8 mouse cellular contexts compared by ENCODE assay signal in genomic region chr8:4237814-4238433, GRCm38 (mm10). TPM values are rescaled to one million over a fixed set of nuclear protein-coding genes. Genes with fewer than 3 reads are reported as not detected.
A peak's percentile ranks its signal among the peaks of the same experiment; 100 is the strongest.
DNase-seq lines count a peak whose midpoint lies in the region; ATAC-seq and TF ChIP-seq lines count a peak whose summit lies in the region.

No protein-coding gene starts in this region.

- peaks cover 34% of the 10 kb centered on the region for H3K4me1 ChIP-seq in G1E (ENCODE audit: insufficient read depth, low read depth, low read length)
- H3K4me1 ChIP-seq in kidney, embryonic 15.5 days, result peaks cover 28% of the 10 kb centered on the region

- H3K4me3 ChIP-seq in G1E (ENCODE audit: low read depth, low read length) (peak overlapping the region; percentile 91), macrophage (ENCODE audit: inconsistent target) (peak overlapping the region; percentile 56)
- peak overlapping the region; percentile 84 for H3K4me3 ChIP-seq in kidney, embryonic 15.5 days (replicated peaks)

- peak overlapping the region; percentile 81 for H3K4me2 ChIP-seq in kidney, embryonic 15.5 days

- H3K36me3 ChIP-seq in G1E (replicated peaks), result peaks cover 34% of the 10 kb centered on the region
- H3K36me3 ChIP-seq in kidney, embryonic 15.5 days, result peaks cover 23% of the 10 kb centered on the region
- H3K36me3 ChIP-seq in macrophage (ENCODE audit: inconsistent target), result peaks cover 6% of the 10 kb centered on the region; the same call in 1 of the 2 replicates

- H3K27ac ChIP-seq in kidney, embryonic 15.5 days, result peak overlapping the region; percentile 96
- H3K27ac ChIP-seq in macrophage, result peak overlapping the region; percentile 87

- H3K79me2 ChIP-seq in macrophage (ENCODE audit: inconsistent target), result peaks cover 40% of the 10 kb centered on the region

- WGBS in kidney, embryonic 15.5 days, result 20% methylated on average over 15 of the region's 15 CpGs
- 24% methylated on average over 15 of the region's 15 CpGs for WGBS in macrophage (ENCODE audit: missing documents)

- ATAC-seq in G1E (ENCODE audit: extremely low read depth, insufficient number of reproducible peaks, low FRiP score, poor library complexity, severe bottlenecking), result no peak; the same call in 1 of the 2 replicates
- ATAC-seq in erythroid progenitor cell, adult 5-6 weeks (replicated peaks; ENCODE audit: low FRiP score, poor library complexity, severe bottlenecking), result peak; percentile 2
- ATAC-seq in kidney, embryonic 15.5 days (replicated peaks; ENCODE audit: low FRiP score), result 0 out of 2 replicates have a peak, but pooled peaks have one; percentile 0
- no peak for ATAC-seq in CD4-positive, CD25-positive, alpha-beta regulatory T cell, adult 4 months

- peaks cover 25% of the 10 kb centered on the region for H3K27me3 ChIP-seq in G1E (ENCODE audit: insufficient read depth, low read length)
- no peaks in the 10 kb centered on the region for H3K27me3 ChIP-seq in kidney, embryonic 15.5 days

- H3K9ac ChIP-seq in kidney, embryonic 15.5 days, result peak overlapping the region; percentile 67

- DNase-seq in A20 (ENCODE audit: low read depth, low spot score), result peak; percentile 78
- peak; percentile 32 for DNase-seq in G1E (ENCODE audit: low spot score)
- no peak for DNase-seq in Muller cell, postnatal 12 days (ENCODE audit: inconsistent ontology term)
- DNase-seq in left cerebral cortex, adult 18-20 months (ENCODE audit: low spot score in 2 of 2), result no peak

- TF ChIP-seq CTCF in G1E (IDR thresholded peaks at IDR 0.05; ENCODE audit: low read depth, low read length), result no peak

- H3K9me3 ChIP-seq in G1E (replicated peaks), result no peaks in the 10 kb centered on the region
- no peaks in the 10 kb centered on the region for H3K9me3 ChIP-seq in kidney, embryonic 15.5 days (replicated peaks)

RNA-seq across cellular contexts. Expression of gene Map2k7, which starts 0.6 kb away (rescaled TPM):
- total RNA-seq in G1E (2014; fragmentation: Nextera tagmentation) (35.3 and 42.2 TPM in 2 replicates), G1E (2017) (32.1 and 34.4 TPM in 2 replicates)
- polyA plus RNA-seq in G1E (2012) (151 and 153 TPM in 2 replicates), macrophage (2018) (21.7 to 28.2 TPM (median 26.9 TPM) in 3 replicates)
- total RNA-seq in erythroid progenitor cell, adult 5-6 weeks (2015; ENCODE audit: low replicate concordance), result 25.2 and 25.6 TPM in 2 replicates
- 16.9 and 20.3 TPM in 2 replicates for total RNA-seq in erythroid progenitor cell, adult 5-6 weeks (2017; ENCODE audit: low replicate concordance)
- polyA plus RNA-seq in kidney, embryonic 15.5 days (2015; fragmentation: Nextera tagmentation; extraction: Ambion mirVana), result 28.0 and 31.5 TPM in 2 replicates
- total RNA-seq in macrophage (2018; cell fraction: chromatin; rRNA removed), result 10 to 100 TPM; 33.7 to 90.8 (median 64.5) TPM
- total RNA-seq in macrophage (2018; cell fraction: cytosol; rRNA removed), result 10 to 100 TPM; 16.6 to 38.3 (median 30.3) TPM
- total RNA-seq in macrophage (2018; cell fraction: nucleus; rRNA removed), result 10 to 100 TPM; 35.1 to 83.5 (median 54.9) TPM
- polyA plus RNA-seq in CD4-positive, CD25-positive, alpha-beta regulatory T cell, adult 4 months (2017; shearing (Covaris generic)), result 10 to 100 TPM; 23.2 to 31.7 TPM
- total RNA-seq in left cerebral cortex, adult 18-20 months (2021), result 100 to 1,000 TPM in 1 of 2 experiments, 10 to 100 TPM in 1; 92.3 to 108 TPM

RNA-seq across cellular contexts. Expression of gene Gm49320, which starts 0.7 kb away (rescaled TPM):
- total RNA-seq in G1E (2014; fragmentation: Nextera tagmentation) (3.8 and 7.0 TPM in 2 replicates), G1E (2017) (0.23 TPM in 1 of 2 replicates, not detected in the other)
- polyA plus RNA-seq in G1E (2012) (0.24 and 2.3 TPM in 2 replicates), macrophage (2018) (0.10 to 0.22 TPM in 2 of 3 replicates, not detected in the other)
- total RNA-seq in erythroid progenitor cell, adult 5-6 weeks (2015; ENCODE audit: low replicate concordance), result 2.5 TPM in 1 of 2 replicates, not detected in the other
- total RNA-seq in erythroid progenitor cell, adult 5-6 weeks (2017; ENCODE audit: low replicate concordance), result not detected in 2 replicates
- polyA plus RNA-seq in kidney, embryonic 15.5 days (2015; fragmentation: Nextera tagmentation; extraction: Ambion mirVana), result 0.86 and 0.91 TPM in 2 replicates
- 1 to 10 TPM in 18 of 26 experiments, under 1 TPM in 3, not detected in 5; 0.69 to 4.8 (median 2.3) TPM for total RNA-seq in macrophage (2018; cell fraction: chromatin; rRNA removed)
- total RNA-seq in macrophage (2018; cell fraction: cytosol; rRNA removed), result under 1 TPM in 8 of 26 experiments, not detected in 18; 0.05 to 0.40 (median 0.15) TPM
- 1 to 10 TPM in 9 of 26 experiments, under 1 TPM in 8, not detected in 9; 0.26 to 2.6 (median 1.3) TPM for total RNA-seq in macrophage (2018; cell fraction: nucleus; rRNA removed)
- under 1 TPM in 1 of 2 experiments, not detected in 1; 0.46 TPM for polyA plus RNA-seq in CD4-positive, CD25-positive, alpha-beta regulatory T cell, adult 4 months (2017; shearing (Covaris generic))
- total RNA-seq in left cerebral cortex, adult 18-20 months (2021), result not detected

RNA-seq across cellular contexts. Expression of gene Tgfbr3l, which starts 10.1 kb away (rescaled TPM):
- 20.1 and 21.3 TPM in 2 replicates for total RNA-seq in G1E (2014; fragmentation: Nextera tagmentation)
- 2.8 and 4.5 TPM in 2 replicates for total RNA-seq in G1E (2017)
- 34.8 and 35.0 TPM in 2 replicates for polyA plus RNA-seq in G1E (2012)
- total RNA-seq in erythroid progenitor cell, adult 5-6 weeks (2015; ENCODE audit: low replicate concordance), result not detected in 2 replicates
- not detected in 2 replicates for total RNA-seq in erythroid progenitor cell, adult 5-6 weeks (2017; ENCODE audit: low replicate concordance)
- polyA plus RNA-seq in kidney, embryonic 15.5 days (2015; fragmentation: Nextera tagmentation; extraction: Ambion mirVana), result 3.8 and 6.5 TPM in 2 replicates
- 10 to 100 TPM in 23 of 26 experiments, 1 to 10 TPM in 3; 7.1 to 36.8 (median 19.0) TPM for total RNA-seq in macrophage (2018; cell fraction: chromatin; rRNA removed)
- 1 to 10 TPM in 5 of 26 experiments, under 1 TPM in 16, not detected in 5; 0.05 to 2.7 (median 0.40) TPM for total RNA-seq in macrophage (2018; cell fraction: cytosol; rRNA removed)
- total RNA-seq in macrophage (2018; cell fraction: nucleus; rRNA removed), result 10 to 100 TPM in 18 of 26 experiments, 1 to 10 TPM in 8; 5.1 to 24.4 (median 12.6) TPM
- polyA plus RNA-seq in macrophage (2018), result 0.36 to 1.4 TPM (median 0.42 TPM) in 3 replicates
- polyA plus RNA-seq in CD4-positive, CD25-positive, alpha-beta regulatory T cell, adult 4 months (2017; shearing (Covaris generic)), result 1 to 10 TPM; 7.2 to 9.6 TPM
- total RNA-seq in left cerebral cortex, adult 18-20 months (2021), result 1 to 10 TPM; 9.5 TPM

RNA-seq across cellular contexts. Expression of gene Lrrc8e, which starts 11.3 kb away (rescaled TPM):
- total RNA-seq in G1E (2014; fragmentation: Nextera tagmentation) (0.19 and 0.23 TPM in 2 replicates), G1E (2017) (0.93 and 2.6 TPM in 2 replicates)
- polyA plus RNA-seq in G1E (2012) (0.02 and 0.04 TPM in 2 replicates), macrophage (2018) (not detected in 3 replicates)
- not detected in 2 replicates for total RNA-seq in erythroid progenitor cell, adult 5-6 weeks (2015; ENCODE audit: low replicate concordance)
- 0.76 TPM in 1 of 2 replicates, not detected in the other for total RNA-seq in erythroid progenitor cell, adult 5-6 weeks (2017; ENCODE audit: low replicate concordance)
- 0.78 and 1.0 TPM in 2 replicates for polyA plus RNA-seq in kidney, embryonic 15.5 days (2015; fragmentation: Nextera tagmentation; extraction: Ambion mirVana)
- not detected for total RNA-seq in macrophage (2018; cell fraction: chromatin; rRNA removed)
- not detected for total RNA-seq in macrophage (2018; cell fraction: cytosol; rRNA removed)
- total RNA-seq in macrophage (2018; cell fraction: nucleus; rRNA removed), result not detected
- under 1 TPM in 1 of 2 experiments, not detected in 1; 0.34 TPM for polyA plus RNA-seq in CD4-positive, CD25-positive, alpha-beta regulatory T cell, adult 4 months (2017; shearing (Covaris generic))
- total RNA-seq in left cerebral cortex, adult 18-20 months (2021), result under 1 TPM in 1 of 2 experiments, not detected in 1; 0.33 TPM

RNA-seq across cellular contexts. Expression of gene Snapc2, which starts 15.0 kb away (rescaled TPM):
- total RNA-seq in G1E (2014; fragmentation: Nextera tagmentation) (10.6 and 10.9 TPM in 2 replicates), G1E (2017) (9.1 and 13.5 TPM in 2 replicates)
- polyA plus RNA-seq in G1E (2012) (49.5 and 66.0 TPM in 2 replicates), macrophage (2018) (8.9 to 16.2 TPM (median 13.4 TPM) in 3 replicates)
- 4.2 and 10.5 TPM in 2 replicates for total RNA-seq in erythroid progenitor cell, adult 5-6 weeks (2015; ENCODE audit: low replicate concordance)
- total RNA-seq in erythroid progenitor cell, adult 5-6 weeks (2017; ENCODE audit: low replicate concordance), result 3.2 and 6.7 TPM in 2 replicates
- polyA plus RNA-seq in kidney, embryonic 15.5 days (2015; fragmentation: Nextera tagmentation; extraction: Ambion mirVana), result 56.1 and 62.9 TPM in 2 replicates
- total RNA-seq in macrophage (2018; cell fraction: chromatin; rRNA removed), result 10 to 100 TPM in 1 of 26 experiments, 1 to 10 TPM in 25; 1.2 to 35.4 (median 3.9) TPM
- 10 to 100 TPM in 25 of 26 experiments, 1 to 10 TPM in 1; 9.6 to 20.7 (median 15.3) TPM for total RNA-seq in macrophage (2018; cell fraction: cytosol; rRNA removed)
- total RNA-seq in macrophage (2018; cell fraction: nucleus; rRNA removed), result 10 to 100 TPM in 3 of 26 experiments, 1 to 10 TPM in 23; 2.7 to 11.6 (median 6.3) TPM
- polyA plus RNA-seq in CD4-positive, CD25-positive, alpha-beta regulatory T cell, adult 4 months (2017; shearing (Covaris generic)), result 10 to 100 TPM; 12.8 TPM
- 10 to 100 TPM; 30.6 to 31.8 TPM for total RNA-seq in left cerebral cortex, adult 18-20 months (2021)

Comparison
In these comparisons a context has a peak if more than half of its experiments do, and no peak if none do; other contexts are left out.
1. DNase-seq: peak in A20 (single experiment) and G1E (single experiment); none in Muller cell, postnatal 12 days (single experiment) and left cerebral cortex, adult 18-20 months (0 of 2).
2. ATAC-seq: peak in erythroid progenitor cell, adult 5-6 weeks (single experiment) and kidney, embryonic 15.5 days (single experiment); none in G1E (single experiment) and CD4-positive, CD25-positive, alpha-beta regulatory T cell, adult 4 months (single experiment).
3. Peak in every context shown above with its lines, with median percentiles within 50 percentile points of each other: H3K4me3 ChIP-seq.